Mouse (Mus musculus) C2C12 (cell line): ENCODE measurements around the gene Ccdc130. TPM values are rescaled to one million over a fixed set of nuclear protein-coding genes. Genes with fewer than 3 reads are reported as not detected.

Source experiments
- H3K27me3 ChIP-seq: one replicate; pipeline ENCODE4 v1.6.1; 2011; ENCODE audit not compliant: control insufficient read depth, insufficient read depth, insufficient read length
- H3K36me3 ChIP-seq: one replicate; pipeline ENCODE4 v1.6.1; 2011; ENCODE audit not compliant: control insufficient read depth, insufficient read depth
- H3K4me3 ChIP-seq: one replicate; pipeline ENCODE4 v1.5.1; 2011; ENCODE audit warnings: mild to moderate bottlenecking, control low read depth; ENCODE audit not compliant: poor library complexity, insufficient read depth, severe bottlenecking
- H3K79me2 ChIP-seq: one replicate; pipeline ENCODE4 v1.6.1; 2011; ENCODE audit not compliant: control insufficient read depth, insufficient read depth
- H3K79me3 ChIP-seq: one replicate; pipeline ENCODE4 v1.6.1; 2011; ENCODE audit warnings: low read depth, control low read depth
- H3ac ChIP-seq: one replicate; pipeline ENCODE3; 2011; ENCODE audit warnings: low read depth; ENCODE audit not compliant: control insufficient read depth, insufficient read length
- CEBPB ChIP-seq: IDR thresholded peaks from one replicate; pipeline ENCODE4 v1.6.1; 2011; ENCODE audit warnings: low read depth, mild to moderate bottlenecking, control low read depth, moderate library complexity
- CTCF ChIP-seq: IDR thresholded peaks from one replicate; pipeline ENCODE4 v1.5.1; 2011; ENCODE audit not compliant: control insufficient read depth, insufficient read depth, insufficient read length
- FOSL1 ChIP-seq: IDR thresholded peaks from one replicate; pipeline ENCODE4 v1.8.0; 2011; ENCODE audit warnings: mild to moderate bottlenecking, low read length; ENCODE audit not compliant: poor library complexity, insufficient read depth, severe bottlenecking
- MAX ChIP-seq: IDR thresholded peaks from one replicate; pipeline ENCODE4 v1.6.1; 2011; ENCODE audit warnings: mild to moderate bottlenecking, control low read depth
- MYOD1 ChIP-seq: IDR thresholded peaks from one replicate; pipeline ENCODE4 v1.6.1; 2011; ENCODE audit warnings: low read depth; ENCODE audit not compliant: control insufficient read depth, insufficient read length
- MYOG ChIP-seq: IDR thresholded peaks from one replicate; pipeline ENCODE4 v1.6.1; 2011; ENCODE audit not compliant: control insufficient read depth, insufficient read length; ENCODE audit errors: extremely low read depth
- USF1 ChIP-seq: IDR thresholded peaks from one replicate; pipeline ENCODE4 v1.6.1; 2011; ENCODE audit warnings: low read depth, mild to moderate bottlenecking, control low read depth, moderate library complexity
- long read RNA-seq, 2 experiments: library from polyadenylated mRNA; unstranded; transcript quantifications; one replicate each; pipeline ENCODE4 v2.0.0; 2019 to 2020
- polyA plus RNA-seq: library from polyadenylated mRNA; unstranded; fragments of >200 nt; fragmentation: generic; extraction: Trizol; gene quantifications from one replicate; pipeline ENCODE4 v1.2.1, GENCODE M21; 2012; ENCODE audit warnings: missing spikeins

Ccdc130 gene
- 16.1 TPM for polyA plus RNA-seq
- long read RNA-seq, experiment 1, transcript Ccdc130-201 (9 exons, 1,441 nt): minor isoform, 9 of 36 reads
- long read RNA-seq, experiment 1, transcript Ccdc130-202 (10 exons, 2,119 nt): major isoform, 18 of 36 reads
- long read RNA-seq, experiment 1, partial matches to known transcripts: 6 of 36 reads
- long read RNA-seq, experiment 1, other reads (novel, unspliced or antisense): 3 of 36 reads
- long read RNA-seq, experiment 2, transcript Ccdc130-201 (9 exons, 1,441 nt): minor isoform, 21 of 104 reads
- long read RNA-seq, experiment 2, transcript Ccdc130-202 (10 exons, 2,119 nt): major isoform, 60 of 104 reads
- long read RNA-seq, experiment 2, partial matches to known transcripts: 5 of 104 reads
- long read RNA-seq, experiment 2, other reads (novel, unspliced or antisense): 18 of 104 reads

DNA sequence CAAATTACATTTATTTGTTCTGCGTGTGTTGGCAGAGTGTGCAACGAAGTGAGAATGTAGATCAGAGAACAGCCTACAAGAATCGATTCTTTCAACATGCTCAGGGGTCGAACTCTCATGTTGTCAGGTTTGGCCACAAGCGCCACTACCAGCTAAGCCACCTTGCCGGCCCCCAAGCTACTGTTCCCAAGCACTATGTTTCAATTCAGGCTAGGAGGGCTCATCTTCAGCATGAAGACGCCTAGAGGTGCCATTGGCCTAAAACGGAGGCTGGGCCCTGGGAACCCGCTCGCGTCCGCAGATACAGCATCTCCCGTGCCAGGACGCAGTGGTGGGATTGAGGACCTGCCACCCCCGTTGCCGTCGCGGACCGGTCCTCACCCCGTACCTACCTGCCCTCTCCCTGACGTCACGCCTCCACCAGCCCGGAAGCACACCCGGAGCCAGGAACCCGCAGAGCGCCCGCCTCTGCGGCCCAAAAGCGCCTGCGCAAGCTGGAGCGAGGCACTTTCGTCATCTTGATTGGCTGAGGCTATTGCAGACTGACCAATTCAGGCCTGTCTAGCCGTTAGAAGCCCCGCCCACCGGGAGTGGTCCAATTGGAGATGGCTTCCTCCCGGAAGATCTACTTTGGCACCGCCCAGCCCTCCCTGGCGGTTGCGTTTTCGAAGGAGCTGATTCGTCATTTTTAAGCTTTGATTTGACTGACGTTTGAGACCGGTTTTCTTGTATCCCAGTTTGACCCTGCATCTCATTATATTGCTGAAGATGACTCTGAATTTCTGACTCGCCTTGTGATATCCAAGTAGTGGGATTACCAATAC is at the start of gene Ccdc130:
TSS of gene Ccdc130 (minus strand) at position 431 of the 824 bp plus-strand sequence.
- no peak for TF ChIP-seq USF1
- TF ChIP-seq CEBPB: no peak
- no peak for TF ChIP-seq CTCF
- no peak for TF ChIP-seq FOSL1
- TF ChIP-seq MYOD1: no peak
- TF ChIP-seq MAX: no peak
- TF ChIP-seq MYOG: no peak
- H3K79me2 ChIP-seq: peaks cover 12% of the 10 kb centered on the region

DNA sequence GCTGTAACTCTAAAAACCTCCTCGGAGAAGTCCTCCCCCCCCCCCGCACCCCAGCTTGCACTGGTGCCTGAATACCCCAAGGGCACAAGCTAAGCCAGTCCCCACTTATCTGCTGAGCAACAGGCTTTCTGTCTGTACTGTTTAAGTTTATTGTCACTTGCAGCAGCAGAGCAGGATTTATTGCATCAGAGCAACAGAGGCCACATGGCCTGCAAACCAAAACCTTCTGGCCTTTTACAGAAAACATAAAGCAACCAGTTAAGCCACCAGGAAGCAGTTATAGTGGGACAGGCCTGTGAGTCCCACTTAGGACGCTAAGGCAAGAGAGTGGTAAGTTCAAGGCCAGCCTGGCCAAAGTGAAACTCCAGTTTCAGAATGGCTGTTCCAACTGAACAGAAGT is 38.2 kb upstream of the Ccdc130 start:
- H3K36me3 ChIP-seq: no peaks in the 10 kb centered on the region
- no peak overlapping the region for H3ac ChIP-seq
- no peak overlapping the region for H3K4me3 ChIP-seq

More for the DNA sequence above, at the start of gene Ccdc130:
- Histone ChIP-seq H3K79me3 (peaks cover 3% of the 10 kb centered on the region), H3K36me3 (no peaks in the 10 kb centered on the region), H3ac (peak within 1 kb of the TSS; percentile 90), H3K4me3 (peak within 1 kb of the TSS; percentile 59), H3K27me3 (no peaks in the 10 kb centered on the region)

DNA sequence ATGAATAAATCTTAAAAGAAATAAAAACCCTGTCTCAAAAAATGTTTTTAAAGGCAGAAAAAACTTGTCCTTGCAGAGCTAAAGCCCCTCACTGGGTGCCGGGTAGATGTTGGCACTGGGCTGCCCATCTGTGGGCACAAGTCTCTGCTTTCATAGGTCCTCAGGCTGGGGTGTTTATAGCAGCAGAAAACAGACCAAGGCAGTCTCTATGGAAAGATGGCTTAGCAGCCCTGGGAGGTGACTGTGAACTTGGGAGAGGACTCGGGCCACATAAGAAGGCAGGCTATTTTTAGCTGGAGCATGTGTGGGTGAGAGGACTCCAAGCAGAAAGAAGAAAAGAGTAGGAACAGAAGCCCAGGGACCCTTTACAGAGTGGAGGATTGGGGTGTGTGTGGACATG is 33.8 kb upstream of the Ccdc130 start:
- no peak overlapping the region for H3K4me3 ChIP-seq
- H3K27me3 ChIP-seq: peaks cover 2% of the 10 kb centered on the region
- H3ac ChIP-seq: no peak overlapping the region
- no peaks in the 10 kb centered on the region for H3K79me2 ChIP-seq
- TF ChIP-seq USF1 (no peak), CEBPB (no peak), MAX (no peak), MYOG (no peak), MYOD1 (no peak), FOSL1 (no peak), CTCF (no peak)
- no peaks in the 10 kb centered on the region for H3K36me3 ChIP-seq
- no peaks in the 10 kb centered on the region for H3K79me3 ChIP-seq

More for the DNA sequence above, 38.2 kb upstream of the Ccdc130 start:
- no peak for TF ChIP-seq MYOD1
- no peak for TF ChIP-seq MYOG
- TF ChIP-seq CEBPB: no peak
- TF ChIP-seq USF1: no peak
- H3K79me3 ChIP-seq: no peaks in the 10 kb centered on the region
- no peaks in the 10 kb centered on the region for H3K27me3 ChIP-seq
- no peaks in the 10 kb centered on the region for H3K79me2 ChIP-seq

DNA sequence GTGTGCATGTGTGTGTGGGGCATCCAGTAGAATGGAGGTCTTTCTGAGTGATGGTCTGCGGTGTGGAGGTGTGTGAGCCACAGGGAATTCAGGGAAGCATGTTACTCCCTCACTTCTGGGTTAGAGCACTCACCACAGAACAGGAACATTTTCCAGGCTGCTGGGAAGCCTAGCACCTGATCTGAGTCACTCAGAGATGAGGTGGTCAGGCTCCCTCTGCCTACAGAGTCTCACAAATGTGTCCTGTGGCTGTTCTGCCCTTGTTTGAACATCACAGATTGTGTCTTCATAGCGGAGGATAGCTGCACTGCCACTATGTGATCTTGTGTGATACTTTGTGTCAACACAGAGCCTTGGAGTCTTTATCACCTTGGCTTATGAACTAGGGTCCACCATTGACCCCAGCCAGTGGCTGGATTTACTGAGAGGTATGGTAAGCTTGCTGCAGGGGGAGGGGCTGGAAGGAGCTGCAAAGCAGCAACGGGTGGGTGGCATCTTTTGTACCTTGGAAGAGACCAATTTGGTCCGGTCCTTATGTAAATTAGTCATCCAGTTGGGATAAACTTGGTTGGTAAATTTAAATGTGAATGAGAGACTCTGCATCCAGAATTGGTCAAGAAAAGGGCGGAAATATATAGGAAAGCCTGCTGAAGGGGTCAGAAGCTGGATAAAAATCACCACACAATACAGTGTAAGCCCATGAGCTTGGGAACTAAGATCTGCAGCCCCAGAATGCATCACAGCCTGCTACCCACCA is 27.0 kb upstream of the Ccdc130 start:
- Histone ChIP-seq H3K79me2 (no peaks in the 10 kb centered on the region), H3K36me3 (no peaks in the 10 kb centered on the region), H3K79me3 (no peaks in the 10 kb centered on the region), H3K27me3 (peaks cover 21% of the 10 kb centered on the region), H3ac (no peak overlapping the region), H3K4me3 (no peak overlapping the region)
- TF ChIP-seq CEBPB (no peak), MYOG (no peak), FOSL1 (no peak)

DNA sequence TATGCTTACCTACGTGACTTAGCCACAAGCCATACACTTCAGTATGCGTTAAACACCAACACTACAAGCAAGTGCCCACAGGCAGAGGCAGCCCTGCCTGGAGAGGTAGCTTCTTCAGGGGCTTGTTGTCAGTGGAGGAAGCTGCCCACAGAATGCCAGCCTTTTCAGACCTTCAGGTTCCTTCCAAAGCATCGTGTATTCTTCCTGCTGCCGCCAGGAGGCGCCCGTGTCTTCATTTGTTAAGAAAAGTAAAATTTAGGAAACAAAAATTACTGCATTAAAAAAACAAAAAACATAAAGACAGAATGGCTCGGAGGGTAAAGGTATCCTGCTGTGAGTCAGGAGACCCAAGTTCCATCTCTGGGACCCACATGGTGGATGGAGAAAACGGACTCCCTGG is 21.5 kb upstream of the Ccdc130 start:
- Histone ChIP-seq H3K27me3 (peaks cover 9% of the 10 kb centered on the region), H3K4me3 (no peak overlapping the region), H3K79me3 (no peaks in the 10 kb centered on the region), H3K36me3 (no peaks in the 10 kb centered on the region), H3ac (no peak overlapping the region), H3K79me2 (no peaks in the 10 kb centered on the region)
- TF ChIP-seq FOSL1: no peak
- peak; percentile 33 for TF ChIP-seq CTCF
- no peak for TF ChIP-seq USF1
